Mouse (Mus musculus): ENCODE results near the gene Trpc5os. TPM values are rescaled to one million over a fixed set of nuclear protein-coding genes. Genes with fewer than 3 reads are reported as not detected.

Gene Trpc5os
- total RNA-seq (2021) = under 1 TPM in 1 of 2 experiments, not detected in 1; 0.10 TPM

DNA sequence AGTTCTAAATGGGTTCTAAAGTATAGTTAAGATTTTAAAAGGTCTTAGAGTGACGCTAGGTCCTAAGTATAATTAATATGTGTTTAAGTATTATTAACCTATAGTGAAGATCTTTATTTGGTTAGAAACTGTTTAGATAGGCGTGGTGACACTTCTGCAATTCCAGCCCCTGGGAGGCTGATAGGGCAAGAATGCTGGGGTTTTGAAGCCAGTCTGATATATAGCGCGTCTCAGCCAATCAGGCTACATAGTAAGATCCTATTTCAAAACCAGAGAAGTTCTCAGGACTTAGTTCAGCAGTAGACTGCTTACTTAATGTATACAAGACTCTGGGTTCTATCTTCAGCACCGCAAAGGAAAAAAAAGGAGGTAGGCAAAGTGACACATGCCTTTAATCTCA is at the start of gene Trpc5os:
TSS of gene Trpc5os (plus strand) at position 301 of the 400 bp plus-strand sequence.
- DNase-seq = no peak

DNA sequence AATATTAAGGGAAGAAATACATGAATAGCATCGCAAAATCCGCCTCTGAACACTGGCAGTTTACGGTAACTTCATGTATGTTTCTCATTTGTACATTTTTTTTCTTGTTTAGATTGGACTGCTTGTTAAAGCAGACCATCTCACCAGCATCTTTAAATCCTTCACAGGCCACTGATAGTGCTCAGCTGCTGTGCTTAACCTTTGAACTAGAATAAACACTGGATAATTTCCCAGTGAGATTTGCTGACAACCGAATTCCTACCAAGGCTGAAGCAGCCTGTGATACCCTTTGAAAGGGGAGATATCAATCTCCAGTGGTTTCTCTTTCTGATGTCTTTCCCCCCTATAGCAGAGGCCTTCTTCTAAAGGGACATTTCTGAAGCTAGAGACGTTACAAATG is 48.3 kb upstream of the Trpc5os start:
- DNase-seq = no peak

DNA sequence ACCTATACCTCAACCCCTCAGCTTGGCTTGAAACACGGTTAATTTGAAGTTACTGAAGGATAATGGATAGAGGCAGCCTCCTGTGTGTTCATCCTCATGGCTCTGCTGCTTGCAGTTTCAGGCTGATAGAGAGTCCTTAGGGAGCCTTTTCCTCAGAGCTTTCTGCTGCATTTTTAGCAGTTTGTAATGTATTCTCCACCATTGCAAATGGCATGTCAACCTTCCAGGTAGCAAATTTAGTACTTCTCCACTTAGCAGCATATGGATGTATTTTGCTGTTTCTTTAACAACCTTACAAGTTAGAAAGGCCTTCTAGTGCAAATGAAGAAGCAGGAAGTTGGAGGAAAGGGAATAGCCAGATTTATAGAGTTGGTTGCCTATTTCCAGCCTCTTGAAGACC is 36.1 kb upstream of the Trpc5os start:
- DNase-seq = no peak

DNA sequence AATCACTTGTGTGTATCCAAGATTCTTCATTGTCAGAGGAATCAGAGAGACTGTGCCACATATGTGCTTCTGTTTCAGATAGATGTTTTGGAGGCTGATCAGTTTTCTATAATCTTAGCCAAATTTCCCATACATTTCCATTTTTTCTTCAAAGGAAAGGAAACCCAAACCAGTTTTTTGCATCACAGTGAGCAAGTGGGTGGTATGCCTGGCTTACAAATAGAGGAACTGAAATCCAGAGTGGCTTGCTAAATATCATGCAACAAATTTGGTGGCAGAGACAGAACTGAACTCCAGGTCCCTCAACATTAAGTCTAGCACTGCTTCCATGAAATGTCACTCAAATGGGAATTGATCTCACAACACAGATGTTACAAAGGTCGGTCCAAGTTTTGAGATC is 35.3 kb upstream of the Trpc5os start:
- DNase-seq = no peak

DNA sequence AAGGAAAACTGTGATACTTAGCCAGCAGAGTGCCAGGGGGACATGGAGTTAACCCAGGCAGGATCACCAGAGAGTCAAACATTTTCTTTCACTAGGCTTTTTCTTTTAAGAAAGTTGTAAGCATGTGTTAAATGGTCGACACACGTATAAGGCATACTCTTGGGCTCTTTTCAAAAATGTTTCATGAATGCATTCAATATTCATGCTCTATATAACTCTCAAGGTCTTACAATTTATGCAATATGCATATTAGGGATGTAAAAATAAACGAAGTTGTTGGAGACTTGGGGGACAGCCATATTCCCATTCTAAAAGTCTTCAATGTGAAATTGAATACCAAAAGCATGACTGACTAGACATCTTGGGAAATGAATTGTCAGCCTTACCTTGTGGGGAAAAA is 32.5 kb upstream of the Trpc5os start:
- no peak for DNase-seq

DNA sequence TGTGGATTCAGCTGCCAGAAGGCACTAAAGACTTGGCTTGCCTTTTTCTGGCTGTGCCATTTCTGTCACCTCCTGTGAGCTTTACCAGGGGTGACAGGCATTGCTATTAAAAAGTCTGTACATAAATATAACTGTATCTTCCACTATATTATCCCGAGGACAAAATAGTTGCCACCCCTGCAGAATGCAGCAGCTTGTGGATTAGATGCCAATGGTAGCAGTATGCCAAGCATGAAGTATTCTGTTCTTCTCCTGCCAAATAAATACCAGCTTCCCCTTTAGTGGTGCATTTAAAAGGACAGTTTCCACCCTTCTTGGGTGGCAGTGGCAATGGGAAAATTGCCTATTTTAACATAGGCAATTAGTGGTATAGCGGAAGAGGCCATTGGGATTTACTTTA is 8.0 kb downstream of the Trpc5os start:
- DNase-seq = no peak

DNA sequence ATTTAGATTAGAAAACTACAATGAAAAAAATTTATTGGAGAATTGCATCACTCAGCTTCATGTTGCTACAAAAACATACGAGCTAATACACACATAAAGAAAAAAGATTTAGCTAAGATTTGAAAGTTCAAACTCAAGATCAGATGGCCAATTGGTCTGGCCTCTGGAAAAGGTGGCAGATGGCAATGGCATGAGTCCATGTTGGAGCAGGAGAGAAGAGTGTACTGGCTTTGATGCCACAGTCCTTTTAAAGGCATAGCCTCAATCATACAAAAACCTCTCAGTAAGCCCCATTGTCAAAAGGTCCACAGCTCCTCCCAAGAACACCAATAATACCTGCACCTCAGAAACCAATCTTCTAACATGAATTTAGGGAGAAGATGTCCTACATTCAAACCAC is 35.0 kb downstream of the Trpc5os start:
- no peak for DNase-seq

DNA sequence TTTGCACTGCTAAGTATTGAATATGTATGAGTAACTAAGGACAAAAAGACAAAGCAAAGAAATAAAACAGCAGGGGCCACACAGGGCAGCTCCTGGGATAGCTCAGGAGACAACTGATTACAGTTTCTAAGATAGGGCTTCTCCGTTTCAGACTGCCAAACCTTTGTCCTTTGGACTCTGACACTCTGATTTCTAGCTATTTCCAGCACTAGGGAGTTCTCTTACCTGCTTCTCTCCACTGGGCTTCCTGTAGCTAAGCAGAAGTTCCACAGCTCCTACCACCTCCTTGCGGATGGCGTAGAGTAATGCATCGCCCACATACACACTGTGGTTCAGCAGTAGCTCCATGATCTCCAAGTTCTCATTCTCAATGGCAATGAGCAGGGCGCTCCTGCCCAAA is 66.9 kb downstream of the Trpc5os start:
- no peak for DNase-seq

DNA sequence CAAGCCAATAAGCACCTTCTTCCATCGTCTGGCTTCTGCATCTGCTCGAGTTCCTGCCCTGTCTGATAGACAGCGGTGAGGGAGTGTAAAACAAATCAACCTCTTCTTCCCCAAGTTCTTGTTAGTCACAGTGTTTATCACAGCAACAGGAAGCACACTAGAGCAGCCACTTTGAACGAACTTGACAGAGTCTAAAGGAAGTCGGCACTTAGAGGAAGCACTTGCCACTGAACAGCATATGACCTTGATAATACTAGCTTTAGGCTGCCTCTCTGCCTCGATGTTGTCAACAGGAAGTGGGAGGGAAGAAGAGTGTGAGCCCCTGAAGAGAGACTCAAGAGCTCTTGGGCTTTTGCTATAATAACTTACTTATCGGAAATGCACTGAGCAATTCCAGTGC is 69.7 kb downstream of the Trpc5os start:
- DNase-seq = no peak

Other genes starting within 250 kb of the Trpc5os start
- 10 to 100 TPM; 12.7 to 14.5 TPM for gene Alg13, start 138.8 kb upstream of the Trpc5os start, total RNA-seq (2021)
- not detected for gene Trpc5, start 231.6 kb downstream of the Trpc5os start, total RNA-seq (2021)
- under 1 TPM in 1 of 2 experiments, not detected in 1; 0.07 TPM for gene Rtl4, start 232.3 kb downstream of the Trpc5os start, total RNA-seq (2021)